Mouse (Mus musculus) limb, embryonic 14.5 days (tissue): ENCODE data around the gene Ctcfl. TPM values are rescaled to one million over a fixed set of nuclear protein-coding genes. Genes with fewer than 3 reads are reported as not detected.

ENCODE experiments used
- ATAC-seq: fragments of 200-750 bp; cut with Nextera tagmentation; 2 replicates; pipeline ENCODE4 v1.8.0; 2017; ENCODE audit warnings: low read depth, moderate number of reproducible peaks, moderate TSS enrichment; ENCODE audit not compliant: low FRiP score
- DNase-seq: peaks from one replicate; pipeline ENCODE4 v3.0.0-alpha.2; 2015; ENCODE audit warnings: low spot score
- H3K27ac ChIP-seq: fragments of 300-500 bp; sonication (generic); replicated peaks from 2 replicates; pipeline ENCODE4 v1.5.1; 2014; ENCODE audit warnings: low read depth, mild to moderate bottlenecking, low read length, moderate library complexity, mixed read lengths
- H3K27me3 ChIP-seq: fragments of 300-500 bp; sonication (generic); 2 replicates; pipeline ENCODE4 v1.6.1; 2014; ENCODE audit warnings: low read length, mixed read lengths; ENCODE audit not compliant: control insufficient read depth, insufficient read depth
- H3K36me3 ChIP-seq: fragments of 300-500 bp; sonication (generic); 2 replicates; pipeline ENCODE4 v1.6.1; 2014; ENCODE audit warnings: mild to moderate bottlenecking, low read length, moderate library complexity, mixed read lengths; ENCODE audit not compliant: control insufficient read depth, insufficient read depth
- H3K4me1 ChIP-seq: fragments of 300-500 bp; sonication (generic); 2 replicates; pipeline ENCODE4 v1.6.1; 2014; ENCODE audit warnings: antibody characterized with exemption, low read length, mixed read lengths; ENCODE audit not compliant: control insufficient read depth, insufficient read depth
- H3K4me2 ChIP-seq: fragments of 300-500 bp; sonication (generic); replicated peaks from 2 replicates; pipeline ENCODE4 v1.6.1; 2014; ENCODE audit warnings: low read depth, mild to moderate bottlenecking, low read length, moderate library complexity; ENCODE audit not compliant: severe bottlenecking
- H3K4me3 ChIP-seq: fragments of 300-500 bp; sonication (generic); replicated peaks from 2 replicates; pipeline ENCODE4 v1.5.1; 2014; ENCODE audit warnings: low read length
- H3K9ac ChIP-seq: fragments of 300-500 bp; sonication (generic); 2 replicates; pipeline ENCODE4 v1.6.1; 2014; ENCODE audit warnings: mild to moderate bottlenecking, low read depth, low read length, moderate library complexity; ENCODE audit not compliant: severe bottlenecking
- H3K9me3 ChIP-seq: fragments of 300-500 bp; sonication (generic); 2 replicates; pipeline ENCODE4 v1.6.1; 2016; ENCODE audit warnings: low read length; ENCODE audit not compliant: control insufficient read depth
- POLR2A ChIP-seq: fragments of 200-500 bp; IDR thresholded peaks from 2 replicates; pipeline ENCODE4 v1.8.0; 2012; ENCODE audit warnings: inconsistent platforms, mild to moderate bottlenecking, moderate library complexity, borderline replicate concordance; ENCODE audit not compliant: insufficient read depth, insufficient read length; ENCODE audit errors: extremely low read depth
- WGBS: fragments of 180-500 bp; shearing (Covaris S2); extraction: QIAGEN DNeasy Blood & Tissue Kit; methylation state at CpG from one replicate; pipeline ENCODE4 v1.1.7; 2014; 5-methylcytosine and 5-hydroxymethylcytosine counted together
- polyA plus RNA-seq, 2 experiments: library from polyadenylated mRNA; depleted of rRNA in 1 of 2; stranded (reverse) in 1 of 2; unstranded in 1 of 2; fragments of >200 nt; fragmentation: Nextera tagmentation in 1 of 2; extraction: Ambion mirVana in 1 of 2; gene quantifications; 2 replicates each; pipeline versions ENCODE4 v1.2.1 to v1.2.3; 2012 to 2014

Ctcfl gene
- polyA plus RNA-seq (2012; rRNA removed) (0.04 TPM in 1 of 2 replicates, not detected in the other), polyA plus RNA-seq (2014; fragmentation: Nextera tagmentation; extraction: Ambion mirVana) (not detected in 2 replicates)

- 0 out of 2 replicates have a peak, but pooled peaks cover 3% of the 10 kb centered on the region for H3K4me1 ChIP-seq
- H3K27ac ChIP-seq, result no peak within 1 kb of the TSS
- H3K9me3 ChIP-seq, result no peaks in the 10 kb centered on the region
- H3K4me2 ChIP-seq, result no peak within 1 kb of the TSS
- H3K36me3 ChIP-seq, result no peaks in the 10 kb centered on the region
- H3K4me3 ChIP-seq, result no peak within 1 kb of the TSS
- TF ChIP-seq POLR2A, result no peak
- no peak for DNase-seq
- WGBS, result 89% methylated on average over 34 of the region's 35 CpGs
- no peaks in the 10 kb centered on the region for H3K27me3 ChIP-seq
- no peak for ATAC-seq
- no peak within 1 kb of the TSS for H3K9ac ChIP-seq
Observed at GRCm38 (mm10) chr2:173119023-173119944, at the start of gene Ctcfl. Gene Ctcfl, minus strand, starts transcription at chr2:173119525.

- no peak for TF ChIP-seq POLR2A
- Histone ChIP-seq H3K36me3 (no peaks in the 10 kb centered on the region), H3K9me3 (no peaks in the 10 kb centered on the region), H3K4me1 (peaks cover 30% of the 10 kb centered on the region), H3K27me3 (no peaks in the 10 kb centered on the region), H3K4me2 (no peak overlapping the region), H3K9ac (no peak overlapping the region), H3K4me3 (no peak overlapping the region), H3K27ac (0 out of 2 replicates have a peak overlapping the region, but pooled peaks have one; percentile 19)
- WGBS, result 30% methylated on average over 5 of the region's 5 CpGs
- ATAC-seq, result no peak
- no peak for DNase-seq
Observed at GRCm38 (mm10) chr2:173168411-173168851, 49.1 kb upstream of the Ctcfl start.

- no peak overlapping the region for H3K4me3 ChIP-seq
- no peak overlapping the region for H3K27ac ChIP-seq
- no peak for TF ChIP-seq POLR2A
- H3K9me3 ChIP-seq, result no peaks in the 10 kb centered on the region
- peaks cover 6% of the 10 kb centered on the region for H3K4me1 ChIP-seq
- no peaks in the 10 kb centered on the region for H3K36me3 ChIP-seq
- no peaks in the 10 kb centered on the region for H3K27me3 ChIP-seq
- DNase-seq (no peak), ATAC-seq (no peak)
- H3K4me2 ChIP-seq, result no peak overlapping the region
- H3K9ac ChIP-seq, result no peak overlapping the region
- 90% methylated on average over 10 of the region's 10 CpGs for WGBS
Observed at GRCm38 (mm10) chr2:173165357-173165756, 46.0 kb upstream of the Ctcfl start.

GRCm38 (mm10) chr2:173164946-173165345, 45.6 kb upstream of the Ctcfl start:
- Histone ChIP-seq H3K4me3 (no peak overlapping the region), H3K27me3 (no peaks in the 10 kb centered on the region), H3K9me3 (no peaks in the 10 kb centered on the region), H3K4me1 (peaks cover 9% of the 10 kb centered on the region), H3K9ac (no peak overlapping the region), H3K27ac (no peak overlapping the region), H3K36me3 (no peaks in the 10 kb centered on the region), H3K4me2 (no peak overlapping the region)
- DNase-seq, result no peak
- no peak for TF ChIP-seq POLR2A
- ATAC-seq, result no peak
- WGBS, result 84% methylated on average over 10 of the region's 10 CpGs

GRCm38 (mm10) chr2:173164358-173164757, 45.0 kb upstream of the Ctcfl start:
- Histone ChIP-seq H3K9ac (no peak overlapping the region), H3K27ac (no peak overlapping the region), H3K36me3 (no peaks in the 10 kb centered on the region), H3K4me1 (peaks cover 14% of the 10 kb centered on the region), H3K4me3 (no peak overlapping the region), H3K27me3 (no peaks in the 10 kb centered on the region), H3K4me2 (no peak overlapping the region), H3K9me3 (no peaks in the 10 kb centered on the region)
- TF ChIP-seq POLR2A, result no peak
- 57% methylated on average over 2 of the region's 2 CpGs for WGBS
- no peak for DNase-seq
- no peak for ATAC-seq
